Mouse (Mus musculus): ENCODE results near the gene Scarb1.

Scarb1 gene

DNA sequence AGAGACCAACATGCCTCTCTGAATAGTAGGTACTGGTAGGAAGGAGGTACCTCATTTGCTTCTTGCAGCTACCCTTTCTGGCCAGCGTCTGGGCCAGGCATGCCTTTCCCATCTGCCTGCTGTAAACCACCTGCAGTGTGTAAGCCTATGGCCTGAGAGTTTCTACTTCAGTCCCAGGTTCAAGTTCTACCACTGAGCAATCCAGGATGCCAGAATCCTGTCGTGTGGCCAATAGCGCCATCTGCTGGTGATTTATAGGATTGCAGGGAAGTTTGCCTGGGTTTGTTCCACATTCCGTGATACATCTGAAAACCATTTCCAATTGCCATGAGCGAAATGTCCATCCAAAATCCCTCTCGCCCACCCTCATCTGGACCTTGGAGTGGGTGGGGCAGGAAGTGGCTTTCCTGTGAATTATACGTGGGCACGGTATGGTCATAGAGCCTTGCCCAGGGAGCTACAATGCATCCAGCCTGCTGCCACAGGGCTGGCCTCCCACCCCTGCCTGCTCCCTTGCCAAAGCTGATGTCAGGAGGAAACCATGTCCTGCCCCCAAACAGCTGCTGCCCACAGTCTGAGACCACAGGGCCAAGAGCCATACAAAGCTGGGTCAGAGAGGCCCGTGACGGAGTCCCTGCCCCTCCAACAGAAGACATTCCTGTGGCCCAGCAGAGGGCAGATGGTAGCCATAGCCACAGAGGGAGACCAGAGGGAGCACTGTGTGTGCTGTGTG lies 72.7 kb downstream of the Scarb1 start:
- peak; percentile 73 for DNase-seq

DNA sequence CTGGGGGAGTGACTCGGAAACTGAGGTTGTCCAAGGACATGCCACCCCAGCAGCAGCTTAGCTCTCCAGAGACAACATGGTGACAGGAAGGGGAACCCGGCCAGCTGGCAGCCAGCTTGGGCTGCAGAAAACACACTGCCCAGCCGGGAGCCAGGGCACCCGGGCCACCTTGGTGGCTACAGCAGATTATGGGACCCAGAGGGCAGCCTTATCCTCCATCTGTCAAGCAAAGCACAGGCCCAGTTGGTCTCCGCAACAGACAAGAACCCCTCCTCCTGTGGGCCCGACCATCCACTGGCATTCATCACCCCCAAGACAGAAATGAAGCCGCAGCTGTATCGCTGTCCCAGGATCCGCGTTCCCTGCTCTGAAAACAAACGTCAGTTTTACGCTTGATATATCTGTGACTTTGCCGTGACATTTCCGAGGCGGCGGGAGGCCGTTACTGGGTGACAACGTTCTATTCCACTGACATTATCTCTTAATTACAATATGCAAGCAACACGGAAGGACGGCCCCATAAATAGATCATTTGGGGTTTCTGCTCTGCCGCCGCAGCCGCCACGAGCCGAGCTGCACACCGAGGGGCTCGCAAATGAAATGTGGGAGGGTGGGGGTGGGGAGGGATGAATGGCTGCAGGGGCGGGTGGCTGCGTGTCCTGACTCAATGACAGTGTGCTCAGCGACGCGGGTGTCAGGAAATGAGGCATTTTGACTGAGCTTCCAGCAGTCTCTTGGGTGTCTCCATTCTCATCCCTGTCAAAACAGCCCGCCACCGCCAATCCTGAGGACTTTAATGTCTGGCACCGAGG lies 73.5 kb downstream of the Scarb1 start:
- DNase-seq, result no peak

DNA sequence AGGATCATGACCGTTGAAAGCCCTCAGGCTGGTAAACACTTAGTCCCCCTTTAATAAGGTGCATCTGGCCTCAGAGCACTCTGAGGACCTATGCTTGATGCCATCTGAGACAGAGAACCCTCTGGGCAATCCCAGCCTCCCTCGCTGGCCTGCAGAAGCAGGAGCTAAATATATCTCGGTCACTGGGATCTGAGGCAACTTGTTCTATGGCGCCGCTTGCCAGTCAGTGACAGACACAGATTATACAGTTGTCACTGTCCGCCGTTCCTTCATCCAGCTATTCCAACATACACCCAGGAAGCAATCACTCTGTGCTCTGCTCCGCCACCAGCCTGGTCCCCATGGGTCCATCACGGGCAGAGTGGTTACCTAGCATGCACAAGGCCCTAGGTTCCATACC lies 74.8 kb downstream of the Scarb1 start:
- no peak for DNase-seq

DNA sequence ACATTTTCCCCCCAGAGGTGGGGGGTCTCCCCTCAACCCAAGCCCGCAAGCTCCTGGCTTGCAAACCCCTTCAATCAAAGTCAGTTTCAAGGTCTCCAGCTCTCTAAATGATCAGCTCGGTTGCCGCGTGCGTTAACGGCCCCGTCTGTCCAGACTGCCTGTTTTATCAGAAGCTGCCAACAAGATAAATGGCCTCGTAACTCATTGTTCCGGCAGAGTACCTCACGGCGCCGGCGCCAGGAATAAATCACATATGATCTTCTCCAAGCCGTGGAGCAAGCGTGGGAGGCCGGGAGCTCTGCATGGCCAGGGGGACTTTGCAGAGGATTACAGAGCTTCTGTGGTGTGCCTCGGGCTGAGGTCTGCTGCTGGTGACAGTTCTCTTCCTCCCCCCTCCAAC lies 76.2 kb downstream of the Scarb1 start:
- DNase-seq, result no peak

DNA sequence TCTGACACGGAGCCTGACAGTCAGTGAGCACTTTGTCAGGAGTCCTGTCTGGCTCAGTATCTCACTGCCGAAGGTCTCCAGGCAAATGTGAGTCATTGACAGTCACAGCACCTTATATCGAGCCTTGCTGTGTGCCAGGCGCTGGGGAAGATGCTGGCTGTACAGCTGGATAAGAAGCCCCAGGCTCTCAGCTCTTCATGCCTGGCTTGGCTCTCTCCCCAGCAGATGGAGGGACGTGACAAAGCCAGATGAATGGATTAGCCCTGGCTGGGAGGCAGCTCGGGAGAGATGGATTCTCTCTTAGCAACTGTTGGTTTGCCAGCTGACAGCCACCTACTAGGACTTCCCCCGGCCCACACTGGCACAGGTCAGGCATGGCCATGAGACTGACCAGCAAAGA lies 78.3 kb downstream of the Scarb1 start:
- DNase-seq, result peak; percentile 69

DNA sequence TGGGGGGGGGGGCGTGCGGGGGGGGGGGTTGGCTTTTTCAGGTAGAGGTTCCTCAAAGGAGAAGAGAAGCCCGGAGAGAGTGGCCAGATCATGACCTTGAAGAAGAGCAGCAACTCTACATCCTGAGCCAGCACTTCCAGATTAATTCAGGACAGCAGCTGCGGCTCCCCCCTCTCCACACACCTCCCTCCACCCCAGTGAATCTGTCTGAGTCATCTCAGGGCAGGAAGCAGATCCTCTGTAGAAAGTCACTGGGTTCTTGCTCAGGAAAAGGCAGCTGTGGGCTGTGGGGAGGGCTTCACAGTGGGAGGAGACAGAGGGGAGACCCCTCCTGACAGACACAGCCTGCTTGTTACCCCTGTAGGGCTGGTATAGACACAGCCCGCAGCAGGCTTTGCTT lies 87.0 kb downstream of the Scarb1 start:
- no peak for DNase-seq

DNA sequence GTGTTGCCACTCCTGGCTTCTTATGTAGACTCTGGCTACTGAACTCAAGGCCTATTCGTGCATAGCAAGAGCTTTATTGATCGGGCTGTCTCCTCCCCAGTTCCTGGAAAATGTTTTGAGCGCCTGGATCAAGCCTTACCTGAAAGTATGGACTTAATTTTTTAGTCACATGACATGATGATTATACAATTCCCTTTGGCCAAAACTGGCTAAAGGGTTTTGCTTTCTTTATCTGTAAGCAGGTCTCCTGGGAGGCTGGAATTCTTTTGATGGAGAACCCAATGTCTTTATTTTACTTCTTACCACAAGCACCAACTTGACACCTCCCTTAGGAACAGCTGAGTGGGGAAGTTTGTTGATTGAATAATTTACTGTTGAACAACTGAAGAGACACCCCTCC lies 87.4 kb downstream of the Scarb1 start:
- no peak for DNase-seq

DNA sequence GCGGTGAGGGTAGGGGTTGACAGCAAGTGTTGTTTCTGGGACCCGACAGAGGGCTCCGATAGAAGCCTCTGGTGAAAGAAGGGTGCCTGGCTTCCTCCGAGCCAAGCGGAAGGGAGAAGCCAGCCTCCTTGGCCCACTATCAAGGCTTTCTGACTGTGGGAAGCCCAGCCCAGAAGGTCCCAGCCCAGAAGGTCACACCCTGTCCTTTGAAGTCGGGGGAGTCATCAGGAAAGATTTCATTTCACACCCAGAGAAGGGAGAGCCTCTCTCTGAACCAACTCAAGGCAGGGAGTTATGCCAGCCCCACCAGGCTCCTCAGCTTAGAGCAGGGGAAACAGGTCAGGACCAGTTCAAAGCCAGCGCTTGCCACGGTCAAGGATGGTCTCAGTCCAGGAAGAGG lies 88.2 kb downstream of the Scarb1 start:
- DNase-seq, result no peak

DNA sequence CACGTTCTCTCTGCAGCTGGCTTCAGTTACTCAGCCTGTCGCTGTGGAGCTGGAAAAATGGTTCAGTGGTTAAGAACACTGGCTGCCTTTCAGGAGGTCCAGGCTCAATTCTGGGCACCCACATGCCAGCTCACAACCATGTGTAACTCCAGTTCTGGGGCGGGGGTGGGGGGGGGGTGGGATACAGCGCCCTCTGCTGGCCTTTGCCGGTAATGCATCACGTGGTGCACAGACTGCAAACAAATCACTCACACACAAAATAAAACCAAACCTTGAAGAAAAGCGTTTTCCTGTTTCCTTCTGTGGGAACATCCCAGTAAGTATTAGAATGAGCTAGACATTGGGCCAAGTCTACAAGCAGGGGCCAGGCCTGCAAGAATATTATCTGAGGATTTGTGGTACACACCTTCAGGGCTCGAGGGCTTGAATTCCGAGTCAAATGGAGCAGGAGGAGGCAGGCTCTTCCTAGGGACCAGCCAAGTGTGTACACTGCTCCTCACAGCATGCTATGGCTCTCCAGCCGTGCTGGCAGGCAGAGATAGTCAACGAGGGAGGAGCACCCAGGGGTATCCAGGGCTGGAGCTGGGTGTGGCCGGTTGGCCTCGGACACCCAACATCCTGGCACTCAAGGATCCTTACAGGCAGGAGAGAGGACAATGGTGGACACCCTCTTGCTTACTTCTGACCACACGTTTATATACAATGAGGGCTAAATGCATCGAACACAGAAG lies 88.8 kb downstream of the Scarb1 start:
- DNase-seq, result no peak

DNA sequence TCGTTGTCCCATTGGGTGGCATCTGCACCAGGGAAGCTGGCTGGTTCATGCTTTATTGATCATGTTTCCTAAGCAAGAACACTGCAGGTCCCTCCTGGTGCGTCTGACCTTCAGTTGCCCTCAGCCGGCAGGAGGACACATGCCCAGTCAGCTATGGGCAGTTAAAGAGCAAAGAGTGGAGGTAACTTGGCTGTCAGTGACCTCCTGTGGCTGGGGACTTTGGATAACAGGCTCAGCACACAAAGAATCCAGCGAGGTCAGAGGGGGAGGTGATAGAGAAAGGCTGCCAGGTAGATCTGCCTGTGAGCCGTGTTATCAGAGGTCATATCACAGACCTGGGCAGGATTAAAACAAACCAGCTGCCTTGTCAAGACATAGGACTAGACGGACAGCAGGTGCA lies 91.7 kb downstream of the Scarb1 start:
- no peak for DNase-seq

DNA sequence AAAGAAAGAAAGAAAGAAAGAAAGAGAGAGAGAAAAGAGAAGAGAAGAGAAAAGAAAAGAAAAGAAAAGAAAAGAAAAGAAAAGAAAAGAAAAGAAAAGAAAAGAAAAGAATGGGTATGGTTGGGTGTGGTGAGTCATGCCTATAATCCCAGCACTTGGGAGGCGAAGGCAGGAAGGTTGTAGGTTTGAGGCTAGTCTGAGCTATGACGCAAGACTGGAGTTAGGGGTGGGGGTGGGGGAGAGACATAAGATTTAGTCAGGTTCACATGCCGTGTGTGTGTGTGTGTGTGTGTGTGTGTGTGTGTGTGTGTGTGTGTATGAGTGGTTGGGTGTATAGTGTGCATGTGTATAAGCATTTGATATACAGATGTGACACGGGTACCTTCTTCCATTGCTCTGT lies 94.2 kb downstream of the Scarb1 start:
- no peak for DNase-seq

DNA sequence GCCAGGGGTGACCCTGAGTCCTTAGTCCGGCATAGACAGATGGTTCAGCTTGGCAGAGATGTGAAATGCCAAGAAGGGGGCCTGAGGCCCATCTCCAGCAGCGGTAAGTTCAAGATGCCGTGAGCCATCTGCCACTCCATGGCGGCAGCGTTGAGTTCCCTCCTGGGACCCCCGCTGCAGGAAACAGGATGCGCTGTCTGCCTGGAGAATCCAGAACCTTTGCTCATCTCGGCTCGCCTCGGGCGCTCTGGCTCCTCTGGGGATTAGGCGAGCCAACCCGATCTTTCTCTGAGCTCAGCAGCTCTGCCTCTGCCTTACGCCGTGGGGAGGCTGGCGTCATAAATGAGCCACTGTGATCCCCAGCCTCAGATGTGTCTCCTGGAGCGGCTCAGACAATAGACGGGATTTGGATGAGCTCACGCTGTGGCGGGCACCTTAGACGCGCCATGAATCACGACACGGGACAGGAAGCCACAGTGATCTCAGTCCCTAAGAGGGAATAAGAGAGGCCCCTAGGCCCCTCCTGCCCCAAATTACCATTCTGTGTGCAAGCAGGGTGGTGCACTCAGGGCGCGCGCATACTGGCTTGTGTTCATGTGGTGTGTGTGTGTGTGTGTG lies 95.3 kb downstream of the Scarb1 start:
- DNase-seq, result peak; percentile 56

DNA sequence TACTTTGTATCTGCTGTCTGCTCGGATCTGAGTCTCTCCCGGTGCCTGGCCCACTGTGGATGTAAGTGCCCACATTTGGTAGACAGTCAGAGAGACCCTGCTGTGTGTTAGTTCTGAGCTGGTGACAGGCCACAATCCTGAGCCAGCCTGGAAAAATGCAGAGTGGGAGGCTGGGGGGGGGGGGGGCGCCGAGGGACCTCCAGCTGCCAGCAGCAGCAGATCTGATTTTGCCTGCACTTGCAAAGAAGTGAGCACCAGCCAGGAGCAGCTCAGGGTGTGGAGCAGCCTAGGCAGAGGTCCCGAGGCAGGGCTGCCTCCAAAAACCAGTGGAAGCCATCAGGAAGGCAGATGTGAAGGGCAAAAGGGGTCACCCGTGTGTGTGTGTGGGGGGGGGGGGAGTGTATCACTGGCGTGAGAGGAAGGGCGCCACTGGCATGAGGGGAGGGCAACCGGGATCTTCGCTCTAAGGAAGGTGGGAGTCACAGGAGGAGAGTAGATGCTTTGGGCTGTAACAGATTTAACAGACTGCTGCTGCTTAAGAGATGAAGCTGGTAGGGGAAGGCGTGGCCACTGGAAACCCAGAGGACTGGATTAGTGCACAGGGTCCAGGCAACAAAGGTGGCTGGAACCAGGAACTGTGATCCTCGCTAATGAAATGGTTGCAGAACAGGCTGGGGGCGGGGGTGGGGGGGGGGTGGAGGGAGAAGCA lies 95.9 kb downstream of the Scarb1 start:
- DNase-seq, result no peak

DNA sequence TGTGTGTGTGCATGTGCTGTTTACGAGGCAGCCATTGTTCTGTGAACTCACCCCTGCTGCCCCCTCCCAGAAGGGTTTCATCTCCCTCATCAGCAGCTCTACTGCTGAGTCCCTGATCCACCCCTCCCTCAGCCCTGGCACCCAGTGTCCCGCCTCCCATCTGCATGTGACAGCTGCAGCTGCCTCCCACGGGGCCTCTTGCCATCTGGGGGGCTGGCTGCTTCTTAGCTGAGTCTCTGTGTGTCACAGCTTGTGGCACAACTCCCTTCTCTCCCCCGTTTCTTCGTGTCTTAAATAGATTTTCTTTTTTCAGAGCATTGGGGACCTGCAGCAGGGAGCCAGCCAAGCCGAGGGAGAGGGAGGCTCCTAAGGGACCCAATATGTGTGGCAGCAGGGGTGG lies 97.0 kb downstream of the Scarb1 start:
- peak; percentile 95 for DNase-seq

DNA sequence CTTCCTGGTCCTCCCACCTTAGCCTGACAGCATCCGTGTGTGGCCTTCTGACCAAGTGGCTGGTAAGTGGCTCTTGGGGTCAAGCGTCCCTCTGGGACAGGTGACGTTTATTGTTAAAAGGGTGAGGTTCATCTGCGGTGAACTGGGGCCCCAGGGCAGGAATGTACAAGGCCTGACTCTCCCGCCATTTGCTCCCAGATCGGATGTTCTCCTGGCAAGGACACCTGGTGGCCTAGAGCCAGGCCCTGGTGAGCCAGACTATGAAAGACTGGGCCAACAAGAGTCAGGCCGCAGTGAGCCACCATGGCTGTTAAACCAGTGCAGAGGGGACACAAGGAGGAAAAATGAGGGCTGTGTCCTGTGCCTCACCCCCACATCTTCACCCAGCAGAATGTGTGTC lies 98.8 kb downstream of the Scarb1 start:
- no peak for DNase-seq

DNA sequence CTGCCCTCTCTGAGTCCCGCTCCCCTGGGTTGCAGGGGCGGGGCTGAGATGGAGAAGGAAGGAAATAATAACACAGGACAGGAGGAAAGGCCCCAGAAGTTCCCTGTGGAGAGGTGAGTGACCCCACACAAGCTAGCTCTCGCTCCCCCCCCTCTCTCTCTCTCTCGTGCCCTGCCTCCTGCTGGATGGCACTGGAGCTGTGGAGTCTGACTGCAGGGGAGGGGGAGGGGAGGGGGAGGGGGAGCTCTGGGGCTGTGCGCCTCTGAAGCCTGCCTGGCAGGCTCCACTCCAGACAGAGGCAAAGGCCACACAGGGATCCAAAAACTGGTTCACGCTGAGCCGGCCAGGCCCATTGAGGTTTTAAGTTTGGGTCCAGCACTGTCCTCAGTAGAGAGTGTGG lies 99.3 kb downstream of the Scarb1 start:
- no peak for DNase-seq

DNA sequence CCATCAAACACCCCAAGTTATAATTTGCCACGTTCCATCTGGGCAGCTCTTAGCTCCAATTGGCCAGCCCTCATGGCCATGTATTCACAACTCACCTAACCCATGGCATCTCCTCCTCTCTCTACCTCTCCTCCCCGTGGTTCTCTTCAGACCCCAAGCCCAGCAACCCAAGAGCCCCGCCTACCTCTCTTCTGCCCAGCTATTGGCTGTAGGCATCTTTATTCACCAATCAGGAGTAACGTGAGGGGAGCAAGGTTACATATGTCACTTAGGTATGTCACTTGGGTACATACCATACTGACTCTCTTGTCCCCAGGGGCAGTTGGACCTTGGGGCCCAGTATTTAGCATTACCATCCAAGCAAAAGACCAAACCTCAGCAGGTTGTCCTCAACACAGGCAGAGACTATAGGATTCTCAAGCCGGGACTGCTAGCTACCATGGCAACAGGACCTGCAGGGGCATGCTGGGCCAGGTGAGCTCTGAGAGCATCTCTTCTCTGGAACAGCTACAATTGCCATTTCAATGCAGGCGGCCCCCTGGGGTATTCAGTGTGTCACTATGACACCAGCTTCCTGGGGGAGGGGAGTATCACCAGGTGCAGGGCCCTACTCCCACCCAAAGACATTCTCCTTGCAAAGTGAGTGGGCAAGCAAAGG lies 100.6 kb downstream of the Scarb1 start:
- DNase-seq, result no peak

DNA sequence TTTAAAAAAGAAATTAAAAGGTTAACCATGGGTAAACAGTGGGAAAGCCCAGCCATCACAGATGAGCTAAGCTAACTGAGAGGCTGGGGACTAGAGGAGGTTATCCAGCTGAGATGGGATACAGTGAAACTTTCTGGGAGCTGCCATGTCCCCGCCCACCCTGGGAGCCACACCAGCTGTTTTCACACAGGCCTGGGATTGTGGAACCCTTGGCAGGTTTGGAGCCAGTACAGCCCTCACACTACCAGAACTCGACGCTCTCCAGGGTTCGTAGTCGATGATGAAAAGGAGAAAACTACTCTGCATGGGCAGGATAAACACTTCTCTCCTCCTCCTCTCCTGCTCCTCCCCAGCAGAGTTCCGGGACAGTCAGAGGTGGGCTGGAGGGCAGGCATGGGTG lies 105.0 kb downstream of the Scarb1 start:
- no peak for DNase-seq

DNA sequence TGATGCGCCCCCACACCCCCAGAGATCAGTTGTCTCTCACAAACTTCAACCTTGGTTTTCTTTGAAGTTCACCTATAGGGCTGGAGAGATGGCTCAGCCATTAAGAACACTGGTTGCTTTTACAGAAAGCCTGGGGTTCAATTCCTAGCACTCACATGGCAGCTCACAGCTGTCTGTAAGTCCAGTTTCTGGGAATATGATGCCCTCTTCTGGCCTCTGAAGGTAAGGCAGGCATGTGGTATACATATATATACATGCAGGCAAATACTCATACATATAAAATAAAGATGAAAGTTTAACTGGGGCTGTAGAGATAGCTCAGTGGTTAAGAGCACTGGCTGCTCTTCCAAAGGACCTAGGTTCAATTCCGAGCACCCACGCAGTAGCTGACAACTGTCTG lies 105.5 kb downstream of the Scarb1 start:
- no peak for DNase-seq

DNA sequence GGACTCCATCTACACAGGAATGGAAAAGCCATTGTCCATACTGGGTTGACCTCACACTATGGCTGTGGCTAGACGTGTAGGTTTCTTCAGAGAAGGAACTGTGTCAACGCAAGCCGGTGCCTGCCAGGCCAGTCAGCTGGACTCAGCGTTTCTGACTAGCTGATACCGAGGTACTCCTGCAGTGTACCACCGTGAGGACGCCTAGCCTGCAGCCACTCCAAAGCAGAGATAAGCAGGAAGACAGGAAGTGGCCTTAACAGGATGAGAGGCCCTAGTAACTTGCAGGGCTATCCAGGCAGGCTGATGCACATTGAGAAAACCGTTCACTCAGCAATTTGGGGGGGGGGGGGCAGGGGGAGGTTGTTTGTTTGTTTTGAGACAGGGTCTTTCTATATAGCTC lies 106.5 kb downstream of the Scarb1 start:
- no peak for DNase-seq

DNA sequence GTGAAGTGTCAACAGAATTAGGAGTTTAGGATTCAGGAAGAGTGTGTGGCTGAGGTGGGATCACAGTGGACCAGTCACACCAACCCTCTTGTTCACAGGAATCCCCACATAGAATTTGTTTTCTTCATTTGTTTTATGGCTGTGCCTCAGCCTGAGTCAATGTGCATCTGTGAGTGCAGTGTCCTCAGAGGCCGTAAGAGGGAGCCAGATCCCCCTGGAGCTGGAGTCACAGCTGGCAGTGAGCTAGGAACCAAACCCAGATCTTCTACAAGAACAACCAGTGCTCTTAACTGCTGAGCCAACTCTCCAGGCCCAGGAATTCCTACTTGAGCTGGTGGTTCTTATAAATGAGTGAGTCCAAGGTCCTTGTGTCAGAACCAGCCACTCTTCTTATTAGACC lies 107.4 kb downstream of the Scarb1 start:
- no peak for DNase-seq

DNA sequence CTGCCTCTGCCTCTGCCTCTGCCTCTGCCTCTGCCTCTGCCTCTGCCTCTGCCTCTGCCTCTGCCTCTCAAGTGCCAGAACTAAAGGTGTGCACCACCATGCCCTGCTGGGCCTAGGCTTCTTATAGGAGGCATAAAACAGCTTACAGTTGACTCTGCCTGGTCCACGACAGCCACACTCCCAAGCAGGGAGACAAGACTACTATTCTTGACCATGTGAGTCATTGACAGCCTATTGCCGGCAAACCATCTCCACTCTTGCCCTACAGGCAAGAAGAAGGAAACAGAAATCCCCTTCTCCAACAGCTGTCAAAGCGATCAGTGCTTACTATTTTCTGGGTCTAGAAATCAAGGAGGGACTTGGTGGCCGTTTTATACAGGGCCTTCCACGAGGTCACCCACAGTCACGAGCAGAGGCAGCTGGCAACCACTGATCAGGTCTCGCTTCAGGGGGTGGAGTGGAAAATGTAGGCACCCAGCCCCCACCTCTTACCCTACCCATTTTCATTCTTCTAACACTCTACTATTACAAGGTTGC lies 108.4 kb downstream of the Scarb1 start:
- DNase-seq, result no peak
